Mouse (Mus musculus) myocyte (in vitro differentiated cells): ENCODE data around the gene Mesp2. TPM values are rescaled to one million over a fixed set of nuclear protein-coding genes. Genes with fewer than 3 reads are reported as not detected.

Experiments
- H3K27me3 ChIP-seq: one replicate; pipeline ENCODE4 v1.6.1; 2011; ENCODE audit not compliant: control insufficient read depth, insufficient read depth, insufficient read length
- H3K36me3 ChIP-seq: one replicate; pipeline ENCODE4 v1.6.1; 2011; ENCODE audit not compliant: control insufficient read depth, insufficient read depth
- H3K4me2 ChIP-seq: one replicate; pipeline ENCODE4 v1.6.1; 2011; ENCODE audit warnings: low read depth, control low read depth
- H3K4me3 ChIP-seq: one replicate; pipeline ENCODE4 v1.5.1; 2011; ENCODE audit warnings: mild to moderate bottlenecking, control low read depth, moderate library complexity
- H3K79me2 ChIP-seq: one replicate; pipeline ENCODE4 v1.6.1; 2011; ENCODE audit not compliant: control insufficient read depth, insufficient read depth
- H3ac ChIP-seq: one replicate; pipeline ENCODE4 v1.6.1; 2011; ENCODE audit not compliant: control insufficient read depth, insufficient read length
- CEBPB ChIP-seq: IDR thresholded peaks from 2 replicates; pipeline ENCODE4 v1.6.1; 2011; ENCODE audit warnings: mild to moderate bottlenecking, moderate library complexity; ENCODE audit not compliant: poor library complexity, insufficient read depth, severe bottlenecking
- E2F4 ChIP-seq: IDR thresholded peaks from one replicate; pipeline ENCODE4 v1.6.1; 2011; ENCODE audit warnings: mild to moderate bottlenecking, control low read depth, moderate library complexity; ENCODE audit not compliant: insufficient read depth
- MAX ChIP-seq: IDR thresholded peaks from one replicate; pipeline ENCODE4 v1.6.1; 2011; ENCODE audit warnings: low read depth, mild to moderate bottlenecking, control low read depth
- MYOD1 ChIP-seq, 3 experiments: IDR thresholded peaks; one replicate each; pipeline ENCODE4 v1.6.1; 2011; ENCODE audit warnings: control low read depth in 2 of 3, low read depth in 2 of 3, mild to moderate bottlenecking in 2 of 3, moderate library complexity in 1 of 3; ENCODE audit not compliant: insufficient read length in 2 of 3, control insufficient read depth in 1 of 3
- MYOG ChIP-seq, 3 experiments: IDR thresholded peaks; one replicate each; pipeline ENCODE4 v1.6.1; 2011; ENCODE audit warnings: control low read depth in 2 of 3, low read depth in 2 of 3, mild to moderate bottlenecking in 2 of 3; ENCODE audit not compliant: insufficient read length in 2 of 3, control insufficient read depth in 1 of 3, insufficient read depth in 1 of 3
- POLR2A ChIP-seq: IDR thresholded peaks from one replicate; pipeline ENCODE4 v1.6.1; 2011; ENCODE audit warnings: low read depth, mild to moderate bottlenecking, control low read depth, moderate library complexity; ENCODE audit not compliant: insufficient read length
- POLR2AphosphoS2 ChIP-seq: IDR thresholded peaks from one replicate; pipeline ENCODE4 v1.6.1; 2011; ENCODE audit warnings: low read depth, control low read depth; ENCODE audit not compliant: insufficient read length
- REST ChIP-seq: IDR thresholded peaks from one replicate; pipeline ENCODE4 v1.6.1; 2011; ENCODE audit warnings: mild to moderate bottlenecking, control low read depth, moderate library complexity; ENCODE audit not compliant: insufficient read depth, insufficient read length
- SRF ChIP-seq: IDR thresholded peaks from one replicate; pipeline ENCODE4 v1.6.1; 2011; ENCODE audit warnings: low read depth; ENCODE audit not compliant: control insufficient read depth, insufficient read length
- TCF12 ChIP-seq: IDR thresholded peaks from one replicate; pipeline ENCODE4 v1.6.1; 2011; ENCODE audit warnings: mild to moderate bottlenecking, control low read depth; ENCODE audit not compliant: poor library complexity, insufficient read depth, severe bottlenecking
- TCF3 ChIP-seq: IDR thresholded peaks from one replicate; pipeline ENCODE4 v1.6.1; 2011; ENCODE audit warnings: low read depth, control low read depth; ENCODE audit not compliant: insufficient read length
- USF1 ChIP-seq: IDR thresholded peaks from one replicate; pipeline ENCODE4 v1.6.1; 2011; ENCODE audit warnings: low read depth, mild to moderate bottlenecking, control low read depth, moderate library complexity
- polyA plus RNA-seq: library from polyadenylated mRNA; unstranded; fragments of >200 nt; fragmentation: generic; extraction: Trizol; gene quantifications from one replicate; pipeline ENCODE4 v1.2.1, GENCODE M21; 2012; ENCODE audit warnings: missing spikeins

Gene Mesp2
- polyA plus RNA-seq, 1 experiment, result not detected

DNA sequence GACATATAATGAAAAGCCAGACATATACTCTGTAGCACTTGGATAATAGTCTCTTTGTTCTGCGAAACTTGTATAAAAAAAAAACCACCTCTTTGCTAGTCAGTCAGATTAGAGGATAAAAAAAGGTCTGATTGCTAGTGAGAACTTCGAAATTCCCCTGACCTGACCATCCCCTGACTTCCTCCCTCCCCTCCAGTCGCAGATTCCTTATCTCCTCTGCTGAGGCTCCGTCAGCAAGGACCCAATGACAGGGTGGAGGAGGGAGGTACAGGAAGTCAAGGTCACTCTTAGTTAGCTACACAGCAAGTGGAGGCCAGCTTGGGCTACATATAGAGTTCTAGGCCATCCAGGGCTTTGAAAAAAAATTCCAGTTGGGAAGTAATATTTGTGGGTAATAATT is 9.0 kb downstream of the Mesp2 start:
- TF ChIP-seq MYOG (IDR thresholded peaks at IDR 0.05; ENCODE audit: control insufficient read depth in 1 of 3, insufficient read depth in 1 of 3, insufficient read length in 2 of 3, low read depth in 2 of 3), result no peak
- TF ChIP-seq E2F4, result no peak
- TF ChIP-seq POLR2AphosphoS2, result no peak
- no peak for TF ChIP-seq CEBPB
- TF ChIP-seq TCF3, result no peak
- TF ChIP-seq POLR2A, result no peak
- TF ChIP-seq SRF, result no peak
- Histone ChIP-seq H3ac (no peak overlapping the region), H3K79me2 (no peaks in the 10 kb centered on the region)

DNA sequence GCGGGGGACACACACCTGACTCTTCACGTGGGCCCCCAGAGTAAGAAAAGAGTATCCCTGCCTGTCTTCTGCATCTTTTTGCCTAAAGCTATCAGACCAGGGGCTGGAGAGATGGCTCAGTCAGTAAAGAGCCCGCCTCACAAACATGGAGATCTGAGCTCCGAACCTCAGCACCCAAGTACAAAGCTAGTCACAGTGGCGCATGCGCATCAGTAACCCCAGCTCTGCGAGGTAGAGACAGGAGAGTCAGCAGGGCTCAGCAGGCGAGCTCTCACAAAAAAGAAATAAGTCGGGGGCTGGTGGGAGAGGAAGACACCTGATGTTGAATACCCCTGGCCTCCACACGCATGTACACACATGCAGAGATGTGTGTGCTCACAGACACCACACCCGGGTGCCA is 9.5 kb downstream of the Mesp2 start:
- Histone ChIP-seq H3ac (no peak overlapping the region), H3K4me2 (no peak overlapping the region), H3K27me3 (no peaks in the 10 kb centered on the region), H3K79me2 (no peaks in the 10 kb centered on the region), H3K4me3 (no peak overlapping the region), H3K36me3 (no peaks in the 10 kb centered on the region)
- TF ChIP-seq MYOG (IDR thresholded peaks at IDR 0.05; ENCODE audit: control insufficient read depth in 1 of 3, insufficient read depth in 1 of 3, insufficient read length in 2 of 3, low read depth in 2 of 3), result no peak
- TF ChIP-seq SRF, result no peak
- no peak for TF ChIP-seq POLR2A
- no peak for TF ChIP-seq CEBPB
- no peak for TF ChIP-seq POLR2AphosphoS2
- TF ChIP-seq USF1, result no peak
- TF ChIP-seq E2F4, result no peak
- no peak for TF ChIP-seq MAX
- TF ChIP-seq TCF12, result no peak
- no peak for TF ChIP-seq TCF3
- no peak for TF ChIP-seq MYOD1 (IDR thresholded peaks at IDR 0.05; ENCODE audit: control insufficient read depth in 1 of 3, insufficient read length in 2 of 3, low read depth in 2 of 3)
- TF ChIP-seq REST, result no peak

More for the DNA sequence above, 9.0 kb downstream of the Mesp2 start:
- no peaks in the 10 kb centered on the region for H3K27me3 ChIP-seq
- no peak overlapping the region for H3K4me2 ChIP-seq
- no peaks in the 10 kb centered on the region for H3K36me3 ChIP-seq
- H3K4me3 ChIP-seq, result no peak overlapping the region

DNA sequence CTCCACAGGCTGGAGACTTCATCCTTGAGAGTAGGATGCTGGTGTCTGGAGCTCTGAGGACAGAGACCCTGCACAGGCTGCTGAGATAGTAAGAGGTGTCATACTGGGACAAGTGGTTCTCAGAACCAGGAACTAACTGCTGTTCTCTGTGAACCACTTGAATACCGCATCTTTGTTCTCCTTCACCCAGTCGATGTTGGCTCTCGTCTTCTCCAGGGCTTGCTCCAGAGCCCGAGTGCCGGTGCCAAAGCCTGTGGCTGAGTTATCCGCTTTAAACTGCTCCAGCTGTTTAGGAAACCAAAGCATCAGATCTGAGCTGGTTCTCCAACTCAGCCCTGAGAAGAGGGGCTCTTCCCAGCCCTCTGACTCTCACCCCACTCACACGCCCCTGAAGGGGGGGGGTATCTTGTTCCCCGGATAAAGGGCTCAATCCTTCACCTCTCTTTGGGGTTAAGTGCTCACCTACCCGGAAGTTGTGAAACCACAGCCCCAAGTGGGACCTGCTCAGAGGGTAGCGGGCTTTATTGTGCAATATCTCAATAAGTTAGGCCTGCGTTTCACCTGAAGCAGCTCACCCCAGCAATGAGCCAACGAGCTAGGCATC is 11.7 kb downstream of the Mesp2 start:
- no peak overlapping the region for H3ac ChIP-seq
- no peaks in the 10 kb centered on the region for H3K36me3 ChIP-seq
- no peak overlapping the region for H3K4me3 ChIP-seq
- no peak overlapping the region for H3K4me2 ChIP-seq
- TF ChIP-seq USF1 (no peak), POLR2AphosphoS2 (no peak), REST (no peak), MYOD1 (IDR thresholded peaks at IDR 0.05; ENCODE audit: control insufficient read depth in 1 of 3, insufficient read length in 2 of 3, low read depth in 2 of 3) (no peak), CEBPB (no peak), E2F4 (no peak), MYOG (IDR thresholded peaks at IDR 0.05; ENCODE audit: control insufficient read depth in 1 of 3, insufficient read depth in 1 of 3, insufficient read length in 2 of 3, low read depth in 2 of 3) (no peak), TCF3 (no peak), MAX (no peak), TCF12 (no peak), SRF (no peak), POLR2A (no peak)
- H3K79me2 ChIP-seq, result no peaks in the 10 kb centered on the region
- H3K27me3 ChIP-seq, result no peaks in the 10 kb centered on the region

DNA sequence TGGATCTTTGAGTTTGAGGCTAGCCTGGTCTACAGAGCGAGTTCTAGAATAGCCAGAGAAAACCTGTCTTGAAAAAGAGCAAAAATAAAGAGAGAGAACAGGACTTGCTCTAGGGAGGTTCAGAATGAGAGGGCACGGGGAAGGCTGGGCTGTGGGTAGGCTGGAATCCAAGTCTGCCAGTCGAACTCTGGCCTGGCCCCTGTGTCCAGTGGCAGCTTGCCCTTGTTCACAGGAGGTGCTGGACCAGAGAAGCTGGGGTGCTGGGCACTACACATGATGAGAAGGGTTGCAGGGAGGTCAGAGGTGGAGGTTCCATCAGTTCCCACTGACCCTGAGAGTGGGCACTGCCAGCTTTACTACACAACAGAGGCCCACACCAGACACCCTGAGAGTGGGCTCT is 17.8 kb downstream of the Mesp2 start:
- Histone ChIP-seq H3K36me3 (no peaks in the 10 kb centered on the region), H3K27me3 (no peaks in the 10 kb centered on the region), H3ac (no peak overlapping the region), H3K4me2 (no peak overlapping the region), H3K4me3 (no peak overlapping the region), H3K79me2 (no peaks in the 10 kb centered on the region)
- TF ChIP-seq TCF12 (no peak), REST (no peak), POLR2A (no peak), USF1 (no peak), CEBPB (no peak), TCF3 (no peak), POLR2AphosphoS2 (no peak), E2F4 (no peak), MAX (no peak), SRF (no peak), MYOD1 (IDR thresholded peaks at IDR 0.05; ENCODE audit: control insufficient read depth in 1 of 3, insufficient read length in 2 of 3, low read depth in 2 of 3) (no peak), MYOG (IDR thresholded peaks at IDR 0.05; ENCODE audit: control insufficient read depth in 1 of 3, insufficient read depth in 1 of 3, insufficient read length in 2 of 3, low read depth in 2 of 3) (no peak)

DNA sequence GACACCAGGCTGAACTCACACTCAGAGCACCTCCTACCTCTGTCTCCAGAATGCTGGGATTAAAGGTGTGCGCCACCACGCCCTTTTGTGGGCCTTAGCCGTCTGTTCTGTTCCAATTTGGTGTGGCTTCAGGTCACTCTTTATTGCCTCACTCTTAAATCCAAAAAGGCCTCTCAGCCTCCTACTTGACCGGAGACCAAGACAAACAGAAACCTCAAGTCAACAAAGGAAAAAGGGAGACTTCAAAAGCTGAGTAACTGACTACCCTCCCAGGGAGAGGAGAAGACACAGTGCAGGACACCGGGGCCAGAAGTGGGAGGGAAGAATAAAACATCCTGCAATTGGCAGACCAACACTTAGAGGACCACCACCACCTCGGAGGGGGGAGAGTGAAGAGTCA is 20.6 kb downstream of the Mesp2 start:
- H3K4me2 ChIP-seq, result no peak overlapping the region
- no peaks in the 10 kb centered on the region for H3K36me3 ChIP-seq

More for the DNA sequence above, 20.6 kb downstream of the Mesp2 start:
- TF ChIP-seq SRF, result no peak
- TF ChIP-seq REST, result no peak
- TF ChIP-seq USF1, result no peak
- no peak for TF ChIP-seq MYOD1 (IDR thresholded peaks at IDR 0.05; ENCODE audit: control insufficient read depth in 1 of 3, insufficient read length in 2 of 3, low read depth in 2 of 3)
- TF ChIP-seq E2F4, result no peak
- TF ChIP-seq TCF12, result no peak
- TF ChIP-seq CEBPB, result no peak
- TF ChIP-seq POLR2A, result no peak
- no peak for TF ChIP-seq MYOG (IDR thresholded peaks at IDR 0.05; ENCODE audit: control insufficient read depth in 1 of 3, insufficient read depth in 1 of 3, insufficient read length in 2 of 3, low read depth in 2 of 3)
- TF ChIP-seq TCF3, result no peak
- no peak for TF ChIP-seq POLR2AphosphoS2
- TF ChIP-seq MAX, result no peak
- no peak overlapping the region for H3ac ChIP-seq
- no peaks in the 10 kb centered on the region for H3K79me2 ChIP-seq
- no peak overlapping the region for H3K4me3 ChIP-seq
- no peaks in the 10 kb centered on the region for H3K27me3 ChIP-seq
